Mouse (Mus musculus): ENCODE measurements around the gene Myo16.

DNA sequence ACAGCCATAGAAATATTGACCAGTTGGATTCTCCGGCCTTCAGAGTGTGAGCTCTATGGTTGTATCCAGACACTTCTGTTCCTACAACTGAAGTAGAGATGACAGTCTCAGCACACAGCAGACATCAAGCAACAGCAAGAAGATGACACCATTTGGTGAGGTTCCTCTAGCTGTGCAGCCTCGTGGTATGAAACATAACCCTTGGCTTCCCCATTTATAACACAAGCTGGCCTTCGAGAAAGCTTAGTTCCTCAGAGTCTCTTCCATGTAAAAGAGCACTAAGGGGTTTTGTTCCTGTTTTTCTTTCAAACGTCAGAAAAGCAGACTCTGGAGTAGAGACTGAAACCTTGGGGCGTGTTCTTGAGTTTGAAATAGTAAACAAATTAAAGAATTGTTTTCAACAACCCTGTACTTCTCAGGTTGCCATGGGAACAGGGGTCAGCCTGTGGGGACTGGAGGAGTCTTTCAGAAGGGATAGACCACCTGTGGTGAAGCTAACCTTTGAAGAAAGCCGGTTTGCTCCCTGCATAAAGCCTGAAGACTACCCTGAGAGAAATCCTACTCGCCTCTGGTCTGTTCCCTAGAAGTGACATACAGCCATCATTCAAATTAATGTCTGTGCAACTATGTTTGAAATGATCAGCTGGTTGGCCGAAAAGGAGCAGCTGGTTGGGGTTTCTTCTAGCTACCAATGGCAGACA is 510.2 kb downstream of the Myo16 start:
- TF ChIP-seq CTCF (IDR thresholded peaks at IDR 0.05; ENCODE audit: low read depth) (no peak), EP300 (optimal IDR thresholded peaks at IDR 0.05) (no peak)

All from stomach, postnatal 0 days (tissue).